Comparison of ENCODE assay signal across 10 mouse cellular contexts in genomic region chr7:4146241-4147180, GRCm38 (mm10). TPM values are rescaled to one million over a fixed set of nuclear protein-coding genes. Genes with fewer than 3 reads are reported as not detected.
DNase-seq lines count a peak whose midpoint lies in the region; ATAC-seq and TF ChIP-seq lines count a peak whose summit lies in the region.
"Had no signal": no experiment of that assay in that cellular context is flagged by ENCODE, and none has a peak within 500 bp of the region (broad histone marks: within the 10 kb centered on the region; RNA-seq: fewer than 3 reads in every experiment).

No protein-coding gene starts in this region.

- no peak for ATAC-seq in lung, postnatal 0 days
- no peak for ATAC-seq in stomach, postnatal 0 days (ENCODE audit: low FRiP score, low TSS enrichment)
- ATAC-seq in forebrain, postnatal 0 days = no peak

- no peak for TF ChIP-seq EP300 in lung, postnatal 0 days (IDR thresholded peaks at IDR 0.05)
- TF ChIP-seq EP300 in stomach, postnatal 0 days (optimal IDR thresholded peaks at IDR 0.05) = no peak

- H3K4me2 ChIP-seq in lung, postnatal 0 days (replicated peaks; ENCODE audit: low read depth, low read length) = no peak overlapping the region
- no peak overlapping the region for H3K4me2 ChIP-seq in stomach, postnatal 0 days (replicated peaks; ENCODE audit: low read depth)
- no peak overlapping the region for H3K4me2 ChIP-seq in forebrain, postnatal 0 days (ENCODE audit: low read depth)

- H3K4me1 ChIP-seq in lung, postnatal 0 days (ENCODE audit: insufficient read depth, low read depth, low read length) = peaks cover 6% of the 10 kb centered on the region; the same call in 1 of the 2 replicates
- peaks cover 3% of the 10 kb centered on the region; the same call in 1 of the 2 replicates for H3K4me1 ChIP-seq in stomach, postnatal 0 days (replicated peaks; ENCODE audit: control insufficient read depth, insufficient read depth)
- no peaks in the 10 kb centered on the region for H3K4me1 ChIP-seq in forebrain, postnatal 0 days (ENCODE audit: insufficient read depth)

- TF ChIP-seq CTCF in gastrocnemius, adult 2 months (IDR thresholded peaks at IDR 0.05) = no peak
- TF ChIP-seq CTCF in lung, postnatal 0 days (IDR thresholded peaks at IDR 0.05) = no peak
- TF ChIP-seq CTCF in stomach, postnatal 0 days (IDR thresholded peaks at IDR 0.05; ENCODE audit: low read depth) = no peak
- no peak for TF ChIP-seq CTCF in forebrain, postnatal 0 days (IDR thresholded peaks at IDR 0.05; ENCODE audit: low read depth)

- intact Hi-C loops in gastrocnemius, adult 2 months (cut with DNase I) = loop anchor here (5.0 to 10.0 kb wide), 2 partner anchors 346 to 502 kb away; partner anchors contain the start of gene Cnot3

- H3K4me3 ChIP-seq in gastrocnemius, adult 2 months = no peak overlapping the region
- H3K4me3 ChIP-seq in lung, postnatal 0 days (ENCODE audit: low read depth, low read length) = no peak overlapping the region
- H3K4me3 ChIP-seq in stomach, postnatal 0 days (ENCODE audit: low read depth, low read length) = no peak overlapping the region
- no peak overlapping the region for H3K4me3 ChIP-seq in forebrain, postnatal 0 days (ENCODE audit: low read depth, low read length)
- H3K4me3 ChIP-seq: myocyte had no signal

- DNase-seq in gastrocnemius, adult 2 months = no peak
- no peak for DNase-seq in gastrocnemius, adult 18-20 months (ENCODE audit: low spot score)
- peak; percentile 1 for DNase-seq in lung, postnatal 10 days
- no peak for DNase-seq in lung, postnatal 0 days (ENCODE audit: low spot score)
- peak; percentile 17 to 26 for DNase-seq in cerebellum, postnatal 10 days
- DNase-seq in stomach, postnatal 0 days (ENCODE audit: low spot score) = peak; percentile 25
- no peak for DNase-seq in retina, postnatal 1 day
- no peak for DNase-seq in forebrain, postnatal 0 days

- WGBS in lung, postnatal 0 days = 89% methylated on average over 23 of the region's 23 CpGs
- 80% methylated on average over 23 of the region's 23 CpGs for WGBS in stomach, postnatal 0 days
- WGBS in forebrain, postnatal 0 days = 95% methylated on average over 23 of the region's 23 CpGs

- H3K9ac ChIP-seq in lung, postnatal 0 days (replicated peaks; ENCODE audit: low read depth) = no peak overlapping the region
- H3K9ac ChIP-seq in stomach, postnatal 0 days (ENCODE audit: low read length) = no peak overlapping the region
- no peak overlapping the region for H3K9ac ChIP-seq in forebrain, postnatal 0 days

- peak overlapping the region; percentile 21; the same call in 1 of the 2 replicates for H3K27ac ChIP-seq in gastrocnemius, adult 2 months
- H3K27ac ChIP-seq in lung, postnatal 0 days (ENCODE audit: low read length) = no peak overlapping the region
- H3K27ac ChIP-seq in stomach, postnatal 0 days (replicated peaks) = peak overlapping the region; percentile 40; the same call in 1 of the 2 replicates
- H3K27ac ChIP-seq in forebrain, postnatal 0 days (ENCODE audit: low read depth, low read length) = no peak overlapping the region

- H3K27me3 ChIP-seq in lung, postnatal 0 days (replicated peaks; ENCODE audit: insufficient read depth, low read length) = no peaks in the 10 kb centered on the region
- no peaks in the 10 kb centered on the region for H3K27me3 ChIP-seq in stomach, postnatal 0 days (ENCODE audit: control insufficient read depth, insufficient read depth, low read length)
- peaks cover 6% of the 10 kb centered on the region for H3K27me3 ChIP-seq in forebrain, postnatal 0 days (ENCODE audit: insufficient read depth, low read length)

- H3K9me3 ChIP-seq in lung, postnatal 0 days (ENCODE audit: low read length) = no peaks in the 10 kb centered on the region
- H3K9me3 ChIP-seq in stomach, postnatal 0 days (ENCODE audit: control insufficient read depth, low read length) = no peaks in the 10 kb centered on the region
- no peaks in the 10 kb centered on the region for H3K9me3 ChIP-seq in forebrain, postnatal 0 days (ENCODE audit: low read length)

- peaks cover 59% of the 10 kb centered on the region for H3K36me3 ChIP-seq in lung, postnatal 0 days (ENCODE audit: insufficient read depth, low read length)
- peaks cover 50% of the 10 kb centered on the region for H3K36me3 ChIP-seq in stomach, postnatal 0 days (ENCODE audit: control insufficient read depth, insufficient read depth, low read length)
- H3K36me3 ChIP-seq in forebrain, postnatal 0 days (ENCODE audit: insufficient read depth) = peaks cover 67% of the 10 kb centered on the region

RNA-seq across cellular contexts. Expression of gene Leng9, which starts 3.7 kb away (rescaled TPM):
- total RNA-seq in gastrocnemius, adult 2 months (2021) = 1 to 10 TPM; 2.1 to 2.2 TPM
- total RNA-seq in gastrocnemius, adult 18-20 months (2021) = 1 to 10 TPM; 1.8 to 2.2 TPM
- polyA plus RNA-seq in lung, postnatal 0 days (2015; fragmentation: Nextera tagmentation; extraction: Ambion mirVana) = 7.6 and 7.7 TPM in 2 replicates
- 7.4 and 8.5 TPM in 2 replicates for polyA plus RNA-seq in stomach, postnatal 0 days (2015; fragmentation: Nextera tagmentation; extraction: Ambion mirVana)
- 5.1 and 5.5 TPM in 2 replicates for total RNA-seq in forebrain, postnatal 0 days (2014; rRNA removed)
- 4.4 and 4.8 TPM in 2 replicates for polyA plus RNA-seq in forebrain, postnatal 0 days (2015; fragmentation: Nextera tagmentation; extraction: Ambion mirVana)

RNA-seq across cellular contexts. Expression of gene Leng8, which starts 9.7 kb away (rescaled TPM):
- 10 to 100 TPM; 44.5 to 45.4 TPM for total RNA-seq in gastrocnemius, adult 2 months (2021)
- total RNA-seq in gastrocnemius, adult 18-20 months (2021) = 10 to 100 TPM; 27.2 to 33.0 TPM
- polyA plus RNA-seq in lung, postnatal 0 days (2015; fragmentation: Nextera tagmentation; extraction: Ambion mirVana) = 28.0 and 29.6 TPM in 2 replicates
- 14.7 and 20.1 TPM in 2 replicates for polyA plus RNA-seq in stomach, postnatal 0 days (2015; fragmentation: Nextera tagmentation; extraction: Ambion mirVana)
- 124 and 174 TPM in 2 replicates for total RNA-seq in forebrain, postnatal 0 days (2014; rRNA removed)
- 20.5 and 35.8 TPM in 2 replicates for polyA plus RNA-seq in forebrain, postnatal 0 days (2015; fragmentation: Nextera tagmentation; extraction: Ambion mirVana)

RNA-seq across cellular contexts. Expression of gene Cdc42ep5, which starts 18.1 kb away (rescaled TPM):
- 1 to 10 TPM; 1.4 to 2.0 TPM for total RNA-seq in gastrocnemius, adult 2 months (2021)
- total RNA-seq in gastrocnemius, adult 18-20 months (2021) = 1 to 10 TPM; 1.5 to 1.7 TPM
- polyA plus RNA-seq in lung, postnatal 0 days (2015; fragmentation: Nextera tagmentation; extraction: Ambion mirVana) = 46.7 and 51.1 TPM in 2 replicates
- 119 and 121 TPM in 2 replicates for polyA plus RNA-seq in stomach, postnatal 0 days (2015; fragmentation: Nextera tagmentation; extraction: Ambion mirVana)
- 3.5 and 4.0 TPM in 2 replicates for total RNA-seq in forebrain, postnatal 0 days (2014; rRNA removed)
- 6.7 and 6.9 TPM in 2 replicates for polyA plus RNA-seq in forebrain, postnatal 0 days (2015; fragmentation: Nextera tagmentation; extraction: Ambion mirVana)
- total RNA-seq: megakaryocyte, adult 5-6 weeks had no signal

RNA-seq across cellular contexts. Expression of gene Ttyh1, which starts 27.3 kb away (rescaled TPM):
- total RNA-seq in gastrocnemius, adult 2 months (2021) = 1 to 10 TPM; 1.8 to 4.7 TPM
- total RNA-seq in gastrocnemius, adult 18-20 months (2021) = 1 to 10 TPM in 1 of 2 experiments, under 1 TPM in 1; 0.81 to 1.6 TPM
- polyA plus RNA-seq in lung, postnatal 0 days (2015; fragmentation: Nextera tagmentation; extraction: Ambion mirVana) = 1.1 and 1.2 TPM in 2 replicates
- 4.1 and 4.3 TPM in 2 replicates for polyA plus RNA-seq in stomach, postnatal 0 days (2015; fragmentation: Nextera tagmentation; extraction: Ambion mirVana)
- total RNA-seq in forebrain, postnatal 0 days (2014; rRNA removed) = 180 and 204 TPM in 2 replicates
- 90.0 and 160 TPM in 2 replicates for polyA plus RNA-seq in forebrain, postnatal 0 days (2015; fragmentation: Nextera tagmentation; extraction: Ambion mirVana)
- total RNA-seq: megakaryocyte, adult 5-6 weeks had no signal

Comparison
In these comparisons a context has a peak if more than half of its experiments do, and no peak if none do; other contexts are left out.
1. DNase-seq: peak in lung, postnatal 10 days (single experiment), cerebellum, postnatal 10 days (2 of 2) and stomach, postnatal 0 days (single experiment); none in gastrocnemius, adult 2 months (single experiment), gastrocnemius, adult 18-20 months (single experiment), lung, postnatal 0 days (single experiment), retina, postnatal 1 day (single experiment) and forebrain, postnatal 0 days (single experiment).
2. H3K27ac ChIP-seq: peak in gastrocnemius, adult 2 months (single experiment) and stomach, postnatal 0 days (single experiment); none in lung, postnatal 0 days (single experiment) and forebrain, postnatal 0 days (single experiment).